ENCODE assay signal across 10 mouse cellular contexts in the genomic region with DNA sequence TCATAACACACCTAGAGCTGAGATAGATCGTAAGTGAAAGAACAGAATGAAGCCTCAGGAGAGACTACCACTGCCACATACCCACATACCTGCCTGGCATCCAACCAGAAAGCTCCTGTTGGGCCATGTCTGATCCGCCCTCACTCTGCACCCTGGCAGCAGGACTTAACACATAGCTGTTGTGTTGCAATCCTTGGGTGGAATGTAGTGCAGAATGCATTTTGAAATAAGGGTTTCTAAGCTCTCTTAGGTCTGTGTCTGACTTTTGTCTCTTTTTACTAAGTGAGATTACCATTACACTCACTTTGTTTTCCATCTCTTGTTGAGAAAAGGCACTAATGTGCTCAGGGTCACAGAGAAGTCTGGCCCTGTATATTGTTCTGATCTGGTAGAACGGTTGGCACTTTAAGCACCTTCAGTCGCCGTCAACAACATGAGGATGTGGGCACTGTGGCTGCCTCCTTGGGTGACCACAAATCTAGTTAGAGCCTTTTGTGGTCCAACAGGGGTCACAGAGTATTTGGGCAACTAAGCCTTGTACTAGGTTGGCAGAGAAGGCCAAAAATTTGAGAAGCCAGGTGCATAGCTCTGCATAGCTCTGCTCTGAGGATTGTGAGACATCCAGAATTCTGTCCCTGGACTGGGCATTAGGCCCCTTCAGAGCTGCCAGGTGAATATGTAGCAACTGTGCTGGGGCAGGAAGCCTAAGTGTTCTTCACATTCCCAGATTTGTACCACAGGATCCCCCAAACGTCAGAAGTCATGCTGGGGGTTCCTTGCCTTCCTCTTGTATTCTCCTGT.
A peak's percentile ranks its signal among the peaks of the same experiment; 100 is the strongest.
DNase-seq lines count a peak whose midpoint lies in the region; ATAC-seq lines count a peak whose summit lies in the region.
"Had no signal": no experiment of that assay in that cellular context is flagged by ENCODE, and none has a peak within 500 bp of the region (broad histone marks: within the 10 kb centered on the region; RNA-seq: fewer than 3 reads in every experiment).

No protein-coding gene starts in this region.

- H3K9ac ChIP-seq in forebrain, embryonic 12.5 days: no peak overlapping the region
- H3K9ac ChIP-seq: heart, embryonic 15.5 days; liver, embryonic 14.5 days had no signal

- peak; percentile 36 for DNase-seq in cerebellum, adult 11-12 months
- no peak for DNase-seq in cerebellum, adult 11 months
- peak; percentile 67 for DNase-seq in urinary bladder, postnatal 14 days (ENCODE audit: low spot score)
- no peak for DNase-seq in urinary bladder, adult 2 months (ENCODE audit: low spot score)
- peak; percentile 83 for DNase-seq in lung, postnatal 36 days
- DNase-seq in c-Kit-positive CD71-positive TER-119-positive erythroid progenitor cells, embryonic 14.5 days (ENCODE audit: low spot score): no peak
- no peak for DNase-seq in adrenal gland, postnatal 4 days (ENCODE audit: low spot score in 2 of 2)

- H3K4me1 ChIP-seq in forebrain, embryonic 12.5 days: peaks cover 10% of the 10 kb centered on the region

- peaks cover 4% of the 10 kb centered on the region; the same call in 1 of the 2 replicates for H3K36me3 ChIP-seq in forebrain, embryonic 12.5 days (replicated peaks)

- H3K4me3 ChIP-seq in forebrain, embryonic 12.5 days (replicated peaks): no peak overlapping the region
- H3K4me3 ChIP-seq: heart, embryonic 15.5 days had no signal

- no peak overlapping the region for H3K27ac ChIP-seq in forebrain, embryonic 12.5 days
- H3K27ac ChIP-seq: heart, embryonic 15.5 days; liver, embryonic 14.5 days had no signal

- H3K27me3 ChIP-seq in forebrain, embryonic 12.5 days: no peaks in the 10 kb centered on the region
- H3K27me3 ChIP-seq: heart, embryonic 15.5 days had no signal

- 86% methylated on average over 6 of the region's 6 CpGs for WGBS in forebrain, embryonic 12.5 days

- no peak for ATAC-seq in forebrain, embryonic 12.5 days (ENCODE audit: low FRiP score)

- H3K9me3 ChIP-seq in forebrain, embryonic 12.5 days: no peaks in the 10 kb centered on the region
- H3K9me3 ChIP-seq: heart, embryonic 15.5 days had no signal

- no peak overlapping the region for H3K4me2 ChIP-seq in forebrain, embryonic 12.5 days
- H3K4me2 ChIP-seq: heart, embryonic 15.5 days had no signal

Comparison
In these comparisons a context has a peak if more than half of its experiments do, and no peak if none do; other contexts are left out.
1. DNase-seq: peak in cerebellum, adult 11-12 months (single experiment), urinary bladder, postnatal 14 days (single experiment) and lung, postnatal 36 days (single experiment); none in cerebellum, adult 11 months (single experiment), urinary bladder, adult 2 months (single experiment), c-Kit-positive CD71-positive TER-119-positive erythroid progenitor cells, embryonic 14.5 days (single experiment) and adrenal gland, postnatal 4 days (0 of 2).